Mouse (Mus musculus): ENCODE data around the gene Mkln1.

DNA sequence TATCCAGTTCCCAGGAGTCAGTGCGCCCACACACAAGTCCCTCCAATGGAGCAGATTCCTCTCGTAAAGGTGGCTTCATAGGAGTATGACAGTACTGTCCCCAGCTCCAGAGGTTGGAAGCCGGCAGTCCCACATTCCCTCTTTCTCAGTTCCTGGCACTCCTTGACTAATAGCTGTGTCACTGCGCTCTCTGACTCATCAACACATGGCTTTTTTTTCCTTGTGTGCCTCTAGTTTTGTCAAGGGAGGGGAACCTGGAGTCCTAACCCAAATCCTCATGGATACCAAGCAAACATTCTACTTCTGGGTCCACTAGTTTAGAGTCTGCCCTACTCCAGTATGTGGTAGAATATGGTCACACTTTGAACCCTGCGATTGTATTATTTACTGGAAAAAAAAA, 136.2 kb downstream of the Mkln1 start:
- no peak for TF ChIP-seq EP300 (IDR thresholded peaks at IDR 0.05; ENCODE audit: low read depth)
- TF ChIP-seq CTCF (IDR thresholded peaks at IDR 0.05; ENCODE audit: low read depth), result no peak

Data from heart, postnatal 0 days (tissue).